Mouse (Mus musculus) megakaryocyte progenitor cell, adult 5-6 weeks (primary cell): ENCODE measurements around the gene Mov10l1. TPM values are rescaled to one million over a fixed set of nuclear protein-coding genes. Genes with fewer than 3 reads are reported as not detected.

Experiments
- ATAC-seq: replicated peaks from 2 replicates; pipeline ENCODE4 v1.8.0; 2016; ENCODE audit warnings: mild to moderate bottlenecking, moderate TSS enrichment, inconsistent platforms; ENCODE audit not compliant: poor library complexity
- total RNA-seq, 2 experiments: library from RNA; stranded (forward) in 1 of 2; stranded (reverse) in 1 of 2; fragments of 157-497, 149-512 nt in 1 of 2; fragments of 200-1000 nt in 1 of 2; gene quantifications; 2 replicates each; pipeline versions ENCODE4 v1.2.3 to v1.2.4; 2015 to 2017

Gene Mov10l1
- total RNA-seq, 2 experiments from 2014 or later: not detected

DNA sequence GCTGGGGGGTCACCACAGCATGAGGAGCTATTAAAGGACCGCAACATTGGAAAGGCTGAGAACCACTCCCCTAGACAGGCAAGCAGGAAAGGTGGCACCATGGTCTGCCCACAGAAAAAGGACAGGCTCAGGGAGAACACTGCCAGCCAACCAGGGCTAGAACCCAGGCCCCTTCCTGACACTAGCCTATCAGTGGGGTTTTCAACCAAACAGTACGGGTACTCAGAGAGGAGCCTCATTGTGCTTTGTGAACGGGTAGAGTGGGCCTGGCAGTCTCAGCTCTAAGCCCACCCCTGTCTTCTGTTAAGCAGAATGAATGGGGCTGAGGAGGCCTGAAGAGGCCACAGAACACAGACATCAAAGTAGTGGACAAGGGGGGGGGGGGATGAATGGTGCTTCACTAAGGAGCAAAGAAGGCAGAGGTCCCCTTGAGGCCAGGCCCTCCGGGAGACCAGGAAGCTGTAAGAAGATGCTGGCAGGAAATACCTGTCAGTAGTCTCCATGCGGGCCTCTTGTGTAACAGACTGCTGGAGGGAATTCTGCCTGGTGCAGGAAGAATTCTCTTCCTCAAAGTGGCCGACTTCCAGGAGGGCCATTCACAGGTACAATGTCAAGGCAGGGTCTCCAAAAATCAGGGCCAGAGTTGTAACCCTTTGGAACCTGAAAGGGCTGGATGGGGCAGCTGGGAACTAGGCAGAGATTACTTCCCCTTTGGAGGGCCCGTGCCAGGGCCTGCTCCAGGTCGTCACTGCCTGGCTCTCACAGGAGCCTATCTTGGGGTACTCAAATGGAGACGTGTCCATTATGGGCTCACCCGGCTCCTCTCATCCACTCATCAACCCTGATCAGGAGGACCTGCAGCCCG is 92.1 kb downstream of the Mov10l1 start, which contains the start of gene Trabd:
Gene Trabd (plus strand): TSS at position 512 of the 865 bp plus-strand sequence.
- ATAC-seq: peak; percentile 23

DNA sequence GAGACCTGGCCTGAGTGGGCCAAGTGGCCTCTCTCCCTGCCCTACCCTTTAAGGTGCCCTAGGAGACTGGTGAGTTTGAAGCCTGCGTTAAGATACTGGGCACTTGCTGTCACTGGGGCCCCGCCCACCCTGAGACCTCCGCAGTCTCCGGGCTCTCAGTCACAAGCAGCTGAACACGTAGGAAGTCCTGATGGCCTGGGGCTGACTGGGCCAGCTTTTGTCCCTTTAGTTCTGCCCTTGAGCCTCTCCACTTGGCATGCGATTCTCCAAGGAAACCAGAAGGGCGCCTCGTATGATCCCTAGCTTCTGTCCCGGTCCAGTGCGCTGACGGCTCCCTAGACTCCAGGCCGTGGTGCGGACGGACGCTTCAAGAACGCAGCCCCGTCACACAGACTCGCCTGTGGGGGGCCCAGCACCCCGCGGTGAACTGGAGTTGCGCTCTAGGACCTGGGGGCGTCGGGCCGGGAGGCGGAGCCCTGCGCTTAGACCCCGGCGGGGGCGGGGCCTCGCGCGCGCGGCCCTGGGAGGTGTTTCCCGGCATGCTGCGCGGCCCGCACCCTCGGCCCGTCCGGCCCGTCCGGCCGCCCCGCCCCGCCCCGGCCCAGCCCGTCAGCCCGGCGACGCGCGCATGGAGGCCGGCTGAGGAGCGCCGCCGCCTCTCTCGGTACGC is 92.9 kb downstream of the Mov10l1 start:
- peak; percentile 58 for ATAC-seq

DNA sequence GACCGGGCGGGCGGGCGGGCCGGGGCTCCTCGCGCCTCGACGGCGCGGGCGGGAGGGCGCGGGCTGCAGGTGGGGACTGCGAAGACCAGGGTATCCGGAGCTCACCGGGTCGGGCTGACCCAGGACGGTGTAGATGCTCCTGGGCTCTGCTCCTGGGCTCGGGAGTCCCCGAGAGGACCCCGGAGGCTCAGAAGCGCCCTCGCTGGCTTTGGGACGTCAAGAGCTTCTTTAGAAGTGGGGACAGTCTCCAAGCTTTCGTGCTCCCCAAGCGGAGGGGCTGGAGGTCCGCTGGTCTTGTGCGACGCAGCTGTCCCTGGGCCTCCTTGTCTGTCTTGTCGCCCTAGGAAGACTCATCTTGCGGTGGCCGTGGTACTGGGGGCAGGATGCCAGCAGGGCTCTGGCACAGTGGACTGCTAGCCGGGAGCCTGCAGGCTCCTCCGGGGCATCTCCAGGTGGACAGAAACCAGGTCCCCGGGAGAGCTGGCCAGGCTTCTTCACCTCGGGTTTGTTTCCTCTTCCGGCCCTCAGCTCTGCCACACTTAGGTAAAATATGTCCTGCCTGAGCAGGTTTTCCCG is 93.5 kb downstream of the Mov10l1 start:
- 0 out of 2 replicates have a peak, but pooled peaks have one; percentile 1 for ATAC-seq

DNA sequence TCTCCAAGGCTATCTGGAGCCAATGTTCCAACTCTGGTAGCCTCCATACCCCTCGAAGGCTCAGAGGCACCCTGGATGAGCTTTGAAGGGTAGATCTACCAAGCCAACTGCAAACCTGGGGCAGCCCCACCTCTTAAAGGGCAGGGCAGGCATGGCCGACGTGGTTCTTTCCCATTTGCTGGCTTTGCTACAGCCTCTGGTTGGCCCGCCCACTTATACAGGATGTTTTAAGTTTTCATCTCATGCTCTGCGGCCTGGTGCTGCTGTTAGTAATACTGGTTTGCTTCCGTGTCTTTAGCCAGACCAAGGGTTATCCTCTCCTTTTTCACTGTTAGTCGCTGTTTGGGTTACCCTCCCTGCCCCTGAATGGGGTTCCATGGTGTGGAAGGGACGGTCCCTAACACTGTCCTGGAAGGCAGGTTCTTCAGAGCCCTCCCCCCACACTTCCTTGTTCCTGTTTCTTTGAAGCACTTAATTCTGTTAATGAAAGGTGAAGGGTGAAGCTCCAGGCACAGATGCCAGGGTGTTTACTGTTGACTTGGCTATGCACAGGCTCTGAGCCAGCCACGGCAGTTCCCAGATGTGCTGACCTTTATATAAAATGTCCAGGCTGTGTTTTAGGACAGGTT is 95.6 kb downstream of the Mov10l1 start:
- ATAC-seq: peak; percentile 72

DNA sequence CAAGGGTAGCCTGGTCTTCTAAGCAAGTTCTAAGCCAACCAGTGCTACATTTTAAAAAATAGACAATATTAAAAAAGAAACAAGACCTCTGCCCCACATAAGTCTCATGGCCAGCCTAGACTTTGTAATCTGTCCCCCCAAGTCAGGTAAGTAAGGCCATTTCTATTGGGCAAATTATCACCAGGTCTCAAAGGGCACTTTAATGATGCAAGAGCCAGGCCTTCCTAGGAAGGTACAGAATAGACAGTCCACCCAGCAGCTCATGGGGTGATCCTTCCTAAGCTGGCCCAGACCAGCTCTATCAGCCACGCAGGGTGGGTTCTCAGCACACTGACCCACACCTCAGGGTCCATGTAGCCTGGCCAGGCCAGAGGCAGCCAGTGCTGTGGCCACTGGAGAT is 101.2 kb downstream of the Mov10l1 start:
- ATAC-seq: no peak

DNA sequence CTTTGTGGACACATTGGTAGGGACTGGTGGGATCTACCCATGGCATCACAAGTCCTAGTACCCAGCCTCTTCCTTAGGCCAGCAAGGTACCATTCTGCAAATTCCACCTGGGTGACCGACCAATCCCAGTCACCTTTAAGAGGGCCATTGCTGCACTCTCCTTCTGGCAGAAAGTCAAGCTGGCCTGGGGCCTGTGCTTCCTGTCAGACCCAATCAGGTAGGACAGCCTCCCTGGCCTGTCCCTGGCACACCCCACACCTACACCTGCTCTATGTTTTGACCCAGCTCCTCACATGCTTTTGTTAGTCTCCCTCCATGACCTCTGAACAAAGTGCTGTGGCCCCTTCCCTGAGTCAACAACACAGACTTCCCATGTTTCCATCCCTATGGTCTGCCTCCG is 102.1 kb downstream of the Mov10l1 start:
- ATAC-seq: no peak

DNA sequence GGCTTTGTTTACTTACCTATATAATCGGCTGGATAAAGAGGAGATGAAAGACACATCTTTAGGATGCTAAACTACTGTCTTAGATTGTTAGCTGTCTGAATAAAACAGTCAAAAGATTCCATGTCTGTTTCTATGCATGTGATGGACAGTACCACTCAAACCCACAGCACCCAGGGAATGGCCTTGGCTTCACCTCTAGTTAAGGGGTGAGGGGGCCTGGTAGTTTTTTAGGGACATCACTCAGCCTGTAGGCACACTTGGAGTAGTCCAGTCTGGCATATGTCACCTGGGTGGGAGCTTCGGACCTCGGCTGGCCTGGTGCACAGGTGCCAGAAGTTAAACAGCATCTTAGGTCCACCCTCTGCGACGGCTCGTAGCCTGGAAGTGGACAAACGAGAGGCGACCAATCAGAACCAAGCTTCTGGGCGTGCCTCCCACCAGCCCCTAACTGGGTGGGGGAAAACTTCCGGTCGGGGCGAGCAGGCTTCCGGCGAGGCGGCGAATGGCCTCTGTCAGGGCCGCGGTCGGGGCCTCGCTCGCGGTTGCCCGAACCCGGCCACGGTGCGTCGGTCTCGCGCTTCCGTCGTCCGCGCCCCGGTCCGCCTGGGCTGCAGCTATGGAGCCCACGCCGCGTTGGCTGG is 106.0 kb downstream of the Mov10l1 start, which contains the start of gene Selenoo:
Gene Selenoo (plus strand): TSS at position 478 of the 641 bp plus-strand sequence.
- ATAC-seq: peak; percentile 91

DNA sequence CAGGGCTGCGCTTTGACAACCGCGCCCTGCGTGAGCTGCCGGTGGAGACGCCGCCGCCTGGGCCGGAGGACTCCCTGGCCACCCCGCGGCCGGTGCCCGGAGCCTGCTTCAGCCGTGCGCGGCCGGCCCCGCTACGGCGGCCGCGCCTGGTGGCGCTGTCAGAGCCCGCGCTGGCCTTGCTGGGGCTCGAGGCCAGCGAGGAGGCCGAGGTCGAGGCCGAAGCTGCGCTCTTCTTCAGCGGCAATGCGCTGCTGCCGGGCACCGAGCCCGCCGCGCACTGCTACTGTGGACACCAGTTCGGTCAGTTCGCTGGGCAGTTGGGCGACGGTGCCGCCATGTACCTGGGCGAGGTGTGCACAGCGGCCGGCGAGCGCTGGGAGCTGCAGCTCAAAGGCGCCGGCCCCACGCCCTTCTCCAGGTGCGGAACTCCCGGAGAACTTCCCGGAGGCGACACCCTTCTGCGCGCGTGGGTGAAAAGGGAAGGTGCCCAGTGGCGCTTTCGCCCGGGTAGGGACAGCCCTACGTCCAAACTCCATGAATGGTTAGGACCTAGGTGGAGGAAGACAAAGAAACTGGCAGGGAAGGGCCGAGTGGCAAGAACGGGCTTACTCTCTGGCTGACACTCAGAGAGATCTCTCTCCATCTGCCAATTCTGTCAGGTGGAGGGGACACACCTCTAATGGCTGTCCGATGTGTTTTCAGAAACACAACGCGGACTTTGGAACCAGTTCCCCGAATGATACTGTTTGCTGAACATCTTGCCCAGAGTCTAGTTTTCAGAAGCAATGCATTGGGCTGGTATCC is 106.7 kb downstream of the Mov10l1 start:
- peak; percentile 15 for ATAC-seq

DNA sequence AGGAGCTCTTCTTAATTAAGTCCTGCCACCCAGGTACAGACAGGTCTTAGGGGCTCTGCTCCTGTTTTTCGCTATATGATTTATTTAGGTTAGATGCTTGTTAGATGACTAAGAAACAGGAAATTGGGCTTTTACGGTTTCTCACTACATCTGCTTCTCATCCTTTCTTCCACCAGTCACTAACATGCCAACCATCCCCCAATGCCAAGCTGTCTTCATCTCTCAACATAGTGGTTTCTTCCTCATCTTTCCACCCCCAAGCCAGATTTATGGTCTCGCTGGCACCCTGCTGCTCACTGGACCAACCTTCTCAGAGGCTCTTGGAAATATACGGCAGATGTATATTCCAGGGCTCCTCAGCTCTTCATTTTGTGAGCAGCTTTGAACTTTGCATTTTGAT is 108.0 kb downstream of the Mov10l1 start:
- no peak for ATAC-seq

DNA sequence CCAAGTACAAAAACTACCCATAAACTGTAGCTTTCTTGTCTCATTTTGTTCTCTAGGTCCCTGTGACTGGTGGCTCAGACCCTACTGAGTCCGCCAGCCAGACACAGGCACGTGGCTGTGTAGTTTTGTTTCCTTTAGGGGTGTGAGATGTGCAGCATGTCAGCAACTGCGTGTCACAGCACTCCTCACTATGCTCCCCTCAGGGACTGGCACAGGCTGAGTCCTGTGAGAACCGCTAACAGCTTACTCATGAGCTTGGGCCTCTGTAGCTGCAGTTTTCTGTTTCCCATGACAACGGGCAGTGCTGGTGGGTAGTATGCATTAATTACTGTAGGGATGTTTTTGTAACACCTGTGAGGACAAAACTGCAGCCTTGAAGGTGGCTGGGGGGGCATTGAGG is 109.5 kb downstream of the Mov10l1 start:
- ATAC-seq: no peak

DNA sequence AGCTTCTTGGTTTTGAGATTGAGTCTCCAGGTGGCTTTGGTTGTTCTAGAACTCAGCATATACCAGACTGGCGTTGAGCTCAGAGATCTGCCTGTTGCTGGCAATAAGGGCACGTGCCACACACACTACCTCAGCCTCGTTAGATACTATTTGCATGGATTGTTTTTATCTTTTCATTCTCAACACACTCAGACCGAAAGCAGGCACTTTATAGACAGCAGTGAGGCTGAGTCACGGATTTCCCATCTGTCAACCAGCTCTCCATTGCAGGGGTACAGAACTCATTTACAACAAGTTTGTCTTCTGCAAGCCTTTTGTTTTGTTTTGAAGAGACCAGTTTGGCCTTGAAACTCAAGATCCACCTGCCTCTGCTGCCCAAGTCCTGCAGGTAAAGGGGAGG is 114.7 kb downstream of the Mov10l1 start:
- no peak for ATAC-seq

DNA sequence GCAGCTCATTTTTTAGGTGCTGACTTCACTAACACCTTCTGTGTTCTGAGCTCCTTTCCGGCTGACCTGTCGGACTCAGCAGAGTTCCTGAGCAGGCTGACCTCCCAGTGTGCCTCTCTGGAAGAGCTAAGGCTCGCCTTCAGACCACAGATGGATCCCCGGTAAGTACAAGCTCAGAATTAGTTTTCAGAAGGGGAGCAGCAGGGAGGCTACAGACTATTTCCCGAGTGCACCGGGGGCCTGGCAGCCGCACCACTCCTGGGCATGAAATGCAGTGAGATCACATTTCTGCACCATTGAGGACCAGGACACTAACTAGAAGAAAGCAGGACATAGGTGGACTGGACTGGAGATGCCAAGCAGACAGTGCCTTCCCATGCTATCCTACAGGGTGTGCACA is 115.9 kb downstream of the Mov10l1 start:
- ATAC-seq: no peak

DNA sequence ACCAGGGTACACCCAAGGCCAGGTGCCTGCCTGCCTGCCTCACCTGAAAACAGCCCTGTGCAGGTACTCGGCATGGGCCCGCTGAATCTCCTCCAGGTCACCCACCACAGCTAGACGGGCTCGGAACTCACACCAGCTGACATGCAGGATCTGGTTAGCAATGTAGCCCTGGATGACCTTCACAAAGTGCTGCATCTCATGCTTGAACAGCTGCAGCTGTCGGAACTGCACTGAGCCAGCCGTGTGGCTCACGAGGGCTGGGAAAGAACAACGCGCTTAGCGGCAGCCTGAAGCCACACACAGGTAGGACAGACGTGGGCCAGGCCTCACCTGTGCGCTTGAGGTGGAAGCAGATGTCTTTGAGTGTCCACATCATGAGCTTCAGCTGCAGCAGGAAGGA is 118.1 kb downstream of the Mov10l1 start:
- no peak for ATAC-seq

DNA sequence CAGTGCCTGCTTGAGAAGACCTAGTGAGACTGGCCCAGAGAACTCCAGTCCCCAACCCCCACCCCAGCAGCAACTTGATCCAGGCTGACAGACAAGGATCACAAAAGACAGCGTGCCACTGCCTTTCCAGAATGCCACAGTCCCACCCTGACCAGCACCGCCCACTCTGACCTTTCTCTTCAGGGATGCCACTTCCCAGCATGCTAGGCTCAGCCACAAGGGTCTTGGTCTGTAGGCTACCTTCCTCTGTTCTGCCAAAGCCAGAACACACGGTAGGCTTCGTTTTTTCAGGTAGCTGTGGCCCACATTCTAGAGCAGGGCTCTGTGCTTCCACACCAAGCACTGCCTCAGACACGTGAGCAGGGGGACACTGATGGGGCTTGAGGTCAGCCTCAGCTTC is 119.9 kb downstream of the Mov10l1 start:
- no peak for ATAC-seq

DNA sequence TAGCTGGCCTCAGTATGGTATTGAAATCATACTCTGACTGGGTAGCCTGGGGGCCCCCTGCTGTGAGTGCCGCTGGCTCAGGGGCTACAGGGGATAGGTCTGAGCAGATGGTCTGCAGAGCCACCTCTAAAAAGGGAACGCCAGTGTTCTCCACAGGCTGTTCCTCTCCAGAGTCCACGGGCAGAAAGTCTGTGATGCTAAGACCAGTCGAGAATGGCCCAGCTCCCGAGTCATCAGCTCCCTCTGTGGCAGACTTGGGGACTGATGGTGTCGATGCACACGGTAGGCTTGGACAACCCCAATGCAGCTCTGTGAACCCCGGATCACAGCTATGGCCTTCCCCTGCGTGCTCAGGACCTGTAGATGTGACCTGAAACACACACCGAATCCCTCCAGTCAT is 121.2 kb downstream of the Mov10l1 start:
- ATAC-seq: no peak

DNA sequence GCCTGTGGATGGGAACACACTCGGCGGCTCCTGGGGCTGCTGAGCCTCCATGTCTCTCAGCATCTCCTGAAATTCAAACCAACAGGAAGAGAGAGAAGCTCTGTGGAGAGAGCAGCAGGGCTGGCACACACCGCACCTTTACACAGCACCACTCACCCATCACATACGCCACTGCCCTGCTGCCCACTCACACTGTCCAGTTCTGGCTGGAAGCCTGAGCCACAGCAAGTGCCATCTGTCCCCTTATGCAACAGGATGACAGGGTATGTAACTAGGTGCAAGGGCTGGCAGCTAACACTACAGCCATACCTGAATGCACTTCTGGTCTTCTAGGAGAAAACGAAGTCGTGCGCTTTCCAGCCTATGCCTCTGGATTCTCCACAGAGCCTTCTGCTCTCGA is 121.7 kb downstream of the Mov10l1 start:
- ATAC-seq: no peak
